Mouse (Mus musculus) heart, embryonic 12.5 days (tissue): ENCODE results near the gene A530084C06Rik. TPM values are rescaled to one million over a fixed set of nuclear protein-coding genes. Genes with fewer than 3 reads are reported as not detected.

ENCODE experiments used
- polyA plus RNA-seq: library from polyadenylated mRNA; unstranded; fragments of >200 nt; fragmentation: Nextera tagmentation; extraction: Ambion mirVana; gene quantifications from 2 replicates; pipeline ENCODE4 v1.2.1, GENCODE M21; 2016

Gene A530084C06Rik
- polyA plus RNA-seq, 1 experiment from 2014 or later = not detected

Other genes with a start within 250 kb of the A530084C06Rik start
- 0.11 and 0.19 TPM in 2 replicates for gene Foxq1, start 3.2 kb downstream of the A530084C06Rik start, polyA plus RNA-seq
- 0.18 TPM in 1 of 2 replicates, not detected in the other for gene Foxf2, start 66.5 kb upstream of the A530084C06Rik start, polyA plus RNA-seq
- 5.4 and 6.4 TPM in 2 replicates for gene Foxc1, start 247.3 kb upstream of the A530084C06Rik start, polyA plus RNA-seq